Mouse (Mus musculus): ENCODE data around the gene Smyd5.
A peak's percentile ranks its signal among the peaks of the same experiment; 100 is the strongest.

Gene Smyd5

DNA sequence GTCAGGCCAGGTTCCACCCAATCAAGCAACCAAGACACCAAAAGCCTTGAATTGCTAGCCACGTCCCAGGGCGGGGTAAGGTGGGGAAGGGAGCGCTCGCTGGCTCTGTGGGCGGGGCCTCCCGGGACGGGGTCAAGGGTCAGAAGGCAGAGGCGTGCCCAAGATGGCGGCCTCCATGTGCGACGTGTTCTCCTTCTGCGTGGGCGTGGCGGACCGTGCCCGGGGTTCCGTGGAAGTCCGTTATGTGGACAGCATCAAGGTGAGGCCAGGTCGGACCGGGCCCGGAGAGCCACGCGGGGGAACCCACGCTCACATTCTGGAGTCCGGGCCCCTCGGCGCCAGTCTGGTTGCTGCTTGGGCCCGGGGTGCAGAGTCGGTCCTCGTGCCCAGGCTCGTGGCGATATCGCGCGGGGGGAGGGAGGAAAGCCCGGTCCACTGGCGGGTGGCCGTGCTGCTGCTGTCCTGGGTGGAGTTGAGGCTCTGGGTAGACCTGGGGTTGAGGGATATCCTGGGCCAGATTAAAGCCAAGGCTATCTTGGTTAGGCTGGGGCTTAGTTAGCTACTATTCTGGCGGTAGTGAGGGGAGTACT, at the start of gene Smyd5:
Gene Smyd5 (plus strand): TSS at position 148 of the 590 bp plus-strand sequence.
- peak; percentile 92 for DNase-seq (ENCODE audit: low read depth, low spot score)

DNA sequence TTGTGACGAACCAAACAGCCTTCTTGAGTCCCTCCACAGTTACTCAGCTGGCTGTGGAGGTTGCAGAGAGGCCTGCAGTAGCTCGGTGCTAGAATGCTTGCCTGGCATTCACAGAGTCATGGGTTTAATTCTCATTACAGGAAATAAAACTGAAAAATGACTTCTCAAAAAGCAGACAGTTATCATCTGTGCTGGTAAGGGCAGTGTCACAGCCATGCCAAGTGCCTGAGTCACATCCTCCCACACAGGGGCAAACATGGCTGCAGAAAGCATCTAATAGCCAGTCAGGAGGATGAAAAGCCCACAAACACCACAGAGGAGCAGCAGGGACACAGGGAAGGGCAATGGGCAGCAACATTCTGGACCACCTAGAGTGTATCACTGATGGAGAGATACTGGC, 49.0 kb upstream of the Smyd5 start:
- DNase-seq (ENCODE audit: low read depth, low spot score) = no peak

DNA sequence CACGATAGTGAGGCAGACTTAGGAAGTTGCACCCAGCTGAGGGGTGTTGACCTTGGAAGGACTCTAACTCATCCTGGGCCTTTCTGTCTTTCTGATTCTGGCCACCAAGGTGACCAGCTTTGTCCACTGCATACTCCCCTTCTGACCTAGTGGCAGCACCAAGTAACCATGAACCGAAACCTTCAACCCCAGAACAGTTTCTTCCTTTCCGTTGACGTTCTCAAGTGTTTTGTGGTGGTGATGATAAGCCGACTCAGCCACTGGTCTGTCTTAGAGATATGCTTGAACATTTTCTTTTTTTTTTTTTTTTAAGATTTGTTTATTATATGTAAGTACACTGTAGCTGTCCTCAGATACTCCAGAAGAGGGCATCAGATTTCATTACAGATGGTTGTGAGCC, 43.2 kb upstream of the Smyd5 start:
- no peak for DNase-seq (ENCODE audit: low read depth, low spot score)

DNA sequence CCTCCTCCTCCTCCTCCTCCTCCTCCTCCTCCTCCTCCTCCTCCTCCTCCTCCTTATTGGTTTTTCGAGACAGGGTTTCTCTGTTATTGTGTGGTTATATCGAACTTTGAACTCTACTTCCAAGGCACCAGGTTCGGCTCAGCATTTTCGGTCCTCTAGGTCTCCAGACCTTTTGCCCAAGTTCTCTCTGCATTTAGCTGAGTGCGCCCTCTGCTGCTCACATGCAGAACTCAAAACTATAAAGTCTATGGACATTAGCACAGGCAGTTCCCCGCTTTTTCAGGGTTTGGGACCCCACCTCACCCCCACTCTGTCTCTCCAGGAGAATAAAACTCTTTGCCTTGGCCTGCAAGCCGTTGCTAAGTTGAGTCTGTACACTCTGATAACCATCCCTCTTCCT, 40.0 kb upstream of the Smyd5 start:
- DNase-seq (ENCODE audit: low read depth, low spot score) = peak; percentile 80

DNA sequence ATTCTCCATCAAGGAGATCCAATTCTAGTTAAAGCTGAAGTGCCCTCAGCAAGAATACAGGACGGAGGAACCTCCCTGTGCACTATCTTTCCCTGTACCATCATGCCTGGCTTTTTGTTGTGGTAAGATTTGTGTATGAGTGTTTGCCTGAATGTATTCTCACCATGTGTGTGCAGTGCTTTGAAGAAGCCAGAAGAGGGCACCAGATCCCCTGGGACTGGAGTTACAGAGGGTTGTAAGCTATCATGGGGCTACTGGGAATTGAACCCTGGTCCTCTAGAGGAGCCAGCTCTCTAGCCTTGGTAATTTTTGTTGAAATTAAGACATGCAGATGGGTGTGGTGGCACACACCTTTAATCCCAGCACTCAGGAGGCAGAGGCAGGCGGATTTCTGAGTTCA, 36.4 kb upstream of the Smyd5 start:
- no peak for DNase-seq (ENCODE audit: low read depth, low spot score)

DNA sequence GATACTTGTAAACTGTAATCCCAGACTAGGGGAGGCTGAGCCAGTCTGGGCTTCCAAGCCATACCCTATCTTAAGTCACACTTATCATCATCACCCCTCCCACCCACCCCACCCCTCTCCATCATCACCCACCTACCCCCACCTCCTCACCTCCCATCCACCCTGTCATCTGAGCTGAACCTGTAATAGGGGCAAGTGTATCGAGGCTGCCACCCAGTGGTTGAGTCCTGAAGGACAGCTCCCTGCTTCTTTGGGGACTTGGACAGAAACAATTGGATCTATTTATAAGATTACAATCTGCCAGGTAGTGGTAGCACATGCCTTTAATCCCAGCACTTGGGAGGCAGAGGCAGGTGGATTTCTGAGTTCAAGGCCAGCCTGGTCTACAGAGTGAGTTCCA, 34.6 kb upstream of the Smyd5 start:
- DNase-seq (ENCODE audit: low read depth, low spot score) = peak; percentile 62

DNA sequence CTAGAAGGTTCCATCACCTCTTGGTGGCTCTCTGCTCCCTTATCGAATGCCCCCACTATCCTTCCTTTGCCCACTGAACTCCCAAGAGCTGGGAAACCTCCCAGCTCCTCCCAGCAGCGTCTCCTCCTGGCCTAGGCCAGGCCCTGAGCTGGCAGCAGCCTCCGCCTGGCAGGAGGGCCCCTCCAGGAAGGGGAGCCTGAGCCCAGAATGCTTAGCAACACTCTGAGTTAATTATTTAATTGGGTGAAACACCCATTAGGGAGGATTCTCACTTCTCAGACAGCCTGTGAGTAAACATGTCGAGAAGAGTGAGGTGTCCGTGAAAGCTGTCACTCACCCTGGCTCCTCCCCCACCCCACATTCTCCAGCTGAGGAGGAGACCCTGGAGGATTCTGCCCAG, 32.1 kb upstream of the Smyd5 start:
- no peak for DNase-seq (ENCODE audit: low read depth, low spot score)

DNA sequence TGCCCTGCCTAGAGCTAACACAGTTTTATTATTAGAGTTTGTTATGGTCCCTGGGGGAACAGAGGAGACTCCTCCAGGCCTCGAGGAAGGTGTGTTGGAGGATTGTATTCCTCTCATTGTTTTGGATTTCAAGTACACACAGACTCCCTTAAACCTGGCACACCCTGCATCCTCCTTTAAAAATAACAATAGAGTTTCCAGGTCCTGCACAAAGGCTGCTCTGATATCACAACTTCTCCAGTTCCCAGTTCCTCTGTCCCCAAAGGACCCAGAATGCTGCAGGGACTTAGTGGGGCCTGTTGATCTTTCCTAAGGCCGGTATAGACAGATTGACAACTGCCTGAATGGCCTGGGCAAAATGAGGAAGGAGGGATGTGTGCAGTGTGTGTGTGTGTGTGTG, 29.2 kb upstream of the Smyd5 start:
- no peak for DNase-seq (ENCODE audit: low read depth, low spot score)

DNA sequence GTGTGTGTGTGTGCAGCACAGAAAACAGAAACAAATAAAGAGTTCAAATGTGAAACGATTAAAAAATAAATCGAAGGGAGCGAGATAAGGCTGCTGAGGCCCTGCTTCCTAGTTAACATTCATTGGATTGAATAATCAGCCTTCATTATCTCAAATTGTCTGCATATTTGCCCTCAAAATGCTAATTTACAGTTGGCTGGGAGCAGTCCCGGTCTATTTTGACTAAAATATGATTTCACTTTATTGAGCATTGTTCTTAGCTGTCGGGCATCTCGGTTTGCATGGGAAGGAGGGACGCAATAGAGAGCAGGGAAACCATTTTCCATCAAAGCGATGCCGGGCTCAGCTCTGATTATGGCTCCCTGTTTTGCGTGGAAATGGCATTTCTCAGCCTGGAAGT, 28.8 kb upstream of the Smyd5 start:
- DNase-seq (ENCODE audit: low read depth, low spot score) = no peak

DNA sequence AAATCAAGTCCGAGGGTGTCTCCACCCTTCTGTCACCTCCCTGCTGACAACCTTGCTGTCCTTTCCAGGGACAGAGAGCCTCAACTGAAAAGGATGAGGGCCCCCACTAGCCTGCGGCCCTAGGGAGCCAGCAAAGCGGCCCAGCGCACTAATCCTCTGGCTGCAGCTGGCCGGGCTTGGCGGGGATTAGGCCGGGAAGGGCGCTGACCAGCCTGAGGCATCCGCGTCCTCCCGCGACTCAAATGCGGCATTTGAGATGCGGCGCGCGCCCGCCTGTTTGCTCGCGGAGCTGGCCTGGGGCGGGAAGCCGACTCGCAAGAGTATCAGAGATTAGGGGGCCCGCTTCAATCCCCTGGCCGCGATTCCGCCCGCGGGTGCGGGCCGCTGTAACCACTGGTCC, 22.8 kb upstream of the Smyd5 start:
- DNase-seq (ENCODE audit: low read depth, low spot score) = no peak

DNA sequence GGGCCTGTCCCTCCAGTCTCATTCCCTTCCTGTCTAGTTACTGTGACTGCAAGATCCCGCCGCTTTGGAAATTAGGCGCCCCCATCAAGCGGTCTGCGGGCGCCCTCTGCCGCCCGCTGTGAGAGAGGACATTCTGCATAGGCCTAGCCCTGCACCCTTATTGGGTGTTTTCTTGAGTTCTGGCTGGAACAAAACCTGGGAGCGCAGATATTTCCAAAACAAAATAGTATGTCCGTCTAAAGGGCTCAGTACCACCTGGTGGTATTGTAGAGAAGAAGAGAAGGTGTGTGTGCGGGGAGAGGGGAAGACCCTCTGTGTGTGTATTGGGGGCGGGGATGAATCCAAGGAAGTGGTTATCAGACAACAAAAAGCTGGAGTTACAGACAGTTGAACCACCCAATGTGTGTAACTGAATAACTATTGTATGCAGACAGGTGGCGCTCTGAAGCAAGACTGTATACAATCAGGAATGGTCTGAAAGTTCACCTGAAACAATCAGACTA, 21.0 kb upstream of the Smyd5 start:
- DNase-seq (ENCODE audit: low read depth, low spot score) = peak; percentile 57

DNA sequence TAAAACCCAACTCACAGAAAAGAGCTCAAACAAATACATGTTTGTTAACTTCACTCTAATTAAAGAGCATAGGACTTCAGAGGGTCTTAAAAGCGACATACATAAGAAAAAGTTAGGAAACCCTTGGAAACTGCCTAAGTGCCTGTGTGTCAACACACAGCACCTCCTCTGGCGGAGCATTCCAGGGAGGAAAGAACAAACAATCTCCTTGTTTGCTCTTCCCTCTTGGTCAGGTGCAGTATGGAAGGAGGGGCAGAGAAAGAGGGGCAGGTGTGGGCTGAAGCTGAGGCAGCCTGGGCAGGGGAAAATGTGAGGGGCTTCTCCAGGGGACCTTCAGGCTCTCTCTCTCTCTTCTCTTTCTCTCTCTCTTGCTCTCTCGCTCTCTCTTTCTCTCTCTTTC, 16.0 kb upstream of the Smyd5 start:
- DNase-seq (ENCODE audit: low read depth, low spot score) = no peak

DNA sequence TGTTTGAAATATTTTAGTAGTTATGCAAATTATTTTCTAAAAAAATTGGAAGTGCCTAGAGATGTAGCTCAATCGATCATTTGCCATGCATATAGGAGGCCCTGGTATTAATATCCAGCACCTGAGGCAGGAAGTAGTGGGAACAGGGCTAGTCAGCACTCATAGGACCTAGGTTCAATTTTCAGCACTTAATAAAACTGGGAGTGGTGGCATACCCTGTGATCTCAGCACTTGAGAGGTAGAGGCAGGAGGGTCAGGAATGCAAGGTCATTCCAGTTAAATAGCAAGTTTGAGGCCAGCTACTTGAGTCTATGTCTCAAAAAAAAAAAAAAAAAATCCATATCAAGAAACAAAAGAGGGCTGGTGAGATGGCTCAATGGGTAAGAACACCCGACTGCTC, 12.6 kb upstream of the Smyd5 start:
- no peak for DNase-seq (ENCODE audit: low read depth, low spot score)

DNA sequence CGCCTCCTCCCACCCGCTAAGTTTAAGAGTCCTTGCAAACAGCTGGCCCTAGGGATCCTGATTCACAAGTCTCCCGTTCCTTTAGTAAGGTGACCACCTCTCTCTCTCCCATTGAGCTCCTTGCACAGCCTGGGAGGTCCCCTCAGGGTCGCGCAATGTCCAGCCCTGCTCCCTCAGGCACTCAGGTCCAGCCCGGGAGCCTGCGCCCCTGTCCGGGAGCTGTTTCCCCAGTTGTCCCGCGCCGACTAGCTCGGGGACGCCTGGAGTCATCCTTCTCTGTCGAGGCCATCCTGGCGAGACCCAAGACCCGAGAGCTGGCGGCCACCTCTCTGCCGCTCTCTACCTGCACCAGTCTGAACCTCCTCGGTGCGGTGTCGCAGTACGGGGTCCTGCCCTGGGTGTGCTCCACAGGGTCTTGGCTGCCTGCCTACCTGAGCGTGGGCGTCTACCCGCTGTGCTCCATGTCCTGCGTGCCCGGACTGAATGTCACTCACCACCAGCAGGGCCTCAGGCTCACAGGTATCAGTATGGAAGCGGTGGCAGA, 7.9 kb upstream of the Smyd5 start, which contains the start of gene Noto:
Gene Noto (plus strand): TSS at position 51 of the 544 bp plus-strand sequence.
- DNase-seq (ENCODE audit: low read depth, low spot score) = no peak

DNA sequence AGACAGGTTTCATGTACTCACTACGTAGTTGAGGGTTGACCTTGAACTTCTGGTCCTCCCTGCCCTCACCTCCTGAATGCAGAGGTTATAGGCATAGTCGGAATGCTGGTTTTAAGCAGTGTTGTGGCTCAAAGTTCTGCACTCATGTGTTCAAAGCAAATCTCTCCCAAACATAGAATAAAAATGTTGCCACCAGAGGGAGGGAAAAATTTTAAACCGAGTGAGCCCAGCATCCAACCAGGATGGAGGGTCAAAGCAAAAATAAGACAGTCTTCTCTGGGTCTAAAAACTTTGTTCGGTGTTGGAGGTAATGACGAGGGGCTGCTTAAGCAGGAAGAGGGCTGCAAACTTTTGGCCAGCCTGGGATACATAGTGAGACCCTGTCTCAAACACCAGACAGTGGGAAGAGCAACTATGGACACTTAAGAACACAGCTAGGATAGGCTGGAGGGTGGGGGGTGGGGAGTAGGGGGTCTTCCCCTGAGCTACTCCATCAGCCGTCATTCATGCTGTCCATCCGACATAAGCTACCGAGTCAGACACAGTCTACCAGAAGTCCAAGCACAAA, 431 bp upstream of the Smyd5 start:
- no peak for DNase-seq (ENCODE audit: low read depth, low spot score)

DNA sequence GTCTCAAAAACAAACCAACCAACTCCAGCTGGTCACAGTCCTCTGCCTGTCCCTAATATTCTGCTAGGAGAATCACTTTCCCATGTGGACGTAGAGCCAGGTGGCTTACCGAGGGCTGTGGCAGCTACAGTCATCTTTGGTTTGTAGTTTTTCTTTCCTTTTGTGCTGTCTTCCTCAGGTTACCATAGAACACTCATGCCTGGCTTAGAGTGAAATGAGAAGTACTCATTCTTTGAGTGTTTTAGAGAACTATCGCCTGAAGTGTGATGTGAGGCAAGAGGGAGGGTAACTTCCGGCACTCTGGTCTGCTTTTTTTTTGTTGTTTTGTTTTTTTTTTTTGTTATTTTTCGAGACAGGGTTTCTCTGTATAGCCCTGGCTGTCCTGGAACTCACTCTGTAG, 2.1 kb downstream of the Smyd5 start:
- DNase-seq (ENCODE audit: low read depth, low spot score) = no peak

DNA sequence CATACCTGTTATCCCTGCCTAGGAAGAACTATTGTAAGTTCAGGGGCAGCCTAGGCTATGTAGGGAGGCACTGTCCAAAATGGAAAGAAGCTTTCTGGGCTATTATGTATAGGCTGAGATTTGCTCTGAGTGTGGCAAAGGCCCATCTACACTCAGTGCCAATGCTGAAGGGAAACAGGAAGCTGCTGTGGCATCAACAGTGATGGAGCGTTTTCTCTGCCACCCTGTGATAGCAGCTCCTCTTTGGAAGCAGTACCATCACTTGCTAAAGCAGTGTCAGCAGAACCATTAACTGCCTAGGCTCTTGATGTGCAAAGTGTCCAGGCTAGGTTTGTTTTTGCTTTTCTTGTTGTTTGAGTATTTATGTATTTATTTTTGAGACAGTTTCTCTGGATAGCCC, 4.4 kb downstream of the Smyd5 start:
- no peak for DNase-seq (ENCODE audit: low read depth, low spot score)

DNA sequence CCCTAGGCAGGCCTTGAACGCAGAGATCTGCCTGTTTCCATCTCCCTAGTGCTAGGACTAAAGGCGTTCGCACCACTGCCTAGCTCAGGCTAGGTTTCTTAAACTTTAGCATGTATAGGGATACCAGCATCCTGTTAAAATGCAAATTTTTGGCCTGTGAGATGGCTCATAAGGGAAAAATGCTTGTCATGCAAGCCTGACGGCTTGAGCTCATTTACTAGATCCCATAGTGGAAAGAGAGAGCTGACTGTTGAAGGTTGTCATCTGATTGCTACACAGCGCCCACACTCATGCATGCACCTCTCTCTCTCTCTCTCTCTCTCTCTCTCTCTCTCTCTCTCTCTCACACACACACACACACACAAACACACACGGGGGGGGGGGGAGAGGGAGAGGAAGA, 4.8 kb downstream of the Smyd5 start:
- DNase-seq (ENCODE audit: low read depth, low spot score) = no peak

DNA sequence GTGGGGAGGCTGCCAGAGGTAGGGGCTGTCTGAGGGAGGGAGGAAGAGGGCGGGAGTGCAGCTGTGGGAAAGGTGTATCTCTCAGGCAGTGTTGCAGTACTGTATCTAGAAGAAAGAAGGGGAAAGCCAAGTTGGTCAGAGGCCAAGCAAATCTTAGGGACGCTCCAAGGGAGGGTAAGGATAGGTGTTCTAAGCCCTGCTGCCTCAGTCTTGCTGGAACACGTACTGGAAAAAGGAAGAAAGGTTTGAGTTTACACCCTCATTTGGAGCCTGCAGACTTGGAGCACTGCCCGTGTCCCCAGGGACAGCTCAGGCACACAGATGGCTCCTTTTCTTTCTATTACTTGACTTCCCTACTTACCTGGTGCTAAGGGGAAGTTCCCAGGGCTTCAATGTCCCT, 9.4 kb downstream of the Smyd5 start:
- DNase-seq (ENCODE audit: low read depth, low spot score) = no peak

DNA sequence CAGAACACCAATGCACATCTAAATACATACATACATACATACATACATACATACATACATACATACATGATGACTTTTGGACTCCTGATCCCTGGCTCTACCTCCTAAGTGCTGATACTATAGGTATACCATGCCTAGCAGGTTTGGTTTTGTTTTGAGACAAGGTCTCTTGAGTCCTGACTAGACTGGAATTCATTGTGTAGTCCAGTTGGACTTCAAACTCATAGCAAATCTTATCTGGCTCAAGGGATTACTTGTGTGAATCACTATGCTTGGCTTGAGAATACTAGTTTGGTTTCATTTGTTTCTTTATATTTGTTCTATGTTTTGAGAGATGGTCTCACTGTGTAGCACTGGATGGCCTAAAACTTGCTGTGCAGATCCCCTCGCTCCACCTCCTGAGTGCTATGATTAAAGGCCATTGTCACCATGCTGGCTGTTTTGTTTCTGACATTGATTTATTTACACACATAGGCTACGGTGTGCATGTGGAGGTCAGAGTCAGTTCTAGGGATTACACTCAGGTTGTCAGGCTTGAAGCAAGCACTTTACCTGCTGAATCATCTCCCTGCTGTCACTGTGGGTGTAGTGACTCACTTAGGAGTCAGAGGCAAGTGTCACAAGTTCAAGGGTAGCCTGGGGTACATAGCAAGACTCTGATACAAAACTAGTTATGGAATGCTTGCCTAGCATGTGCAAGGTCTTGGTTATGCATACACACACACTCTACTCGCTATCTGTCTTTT, 11.9 kb downstream of the Smyd5 start:
- no peak for DNase-seq (ENCODE audit: low read depth, low spot score)

DNA sequence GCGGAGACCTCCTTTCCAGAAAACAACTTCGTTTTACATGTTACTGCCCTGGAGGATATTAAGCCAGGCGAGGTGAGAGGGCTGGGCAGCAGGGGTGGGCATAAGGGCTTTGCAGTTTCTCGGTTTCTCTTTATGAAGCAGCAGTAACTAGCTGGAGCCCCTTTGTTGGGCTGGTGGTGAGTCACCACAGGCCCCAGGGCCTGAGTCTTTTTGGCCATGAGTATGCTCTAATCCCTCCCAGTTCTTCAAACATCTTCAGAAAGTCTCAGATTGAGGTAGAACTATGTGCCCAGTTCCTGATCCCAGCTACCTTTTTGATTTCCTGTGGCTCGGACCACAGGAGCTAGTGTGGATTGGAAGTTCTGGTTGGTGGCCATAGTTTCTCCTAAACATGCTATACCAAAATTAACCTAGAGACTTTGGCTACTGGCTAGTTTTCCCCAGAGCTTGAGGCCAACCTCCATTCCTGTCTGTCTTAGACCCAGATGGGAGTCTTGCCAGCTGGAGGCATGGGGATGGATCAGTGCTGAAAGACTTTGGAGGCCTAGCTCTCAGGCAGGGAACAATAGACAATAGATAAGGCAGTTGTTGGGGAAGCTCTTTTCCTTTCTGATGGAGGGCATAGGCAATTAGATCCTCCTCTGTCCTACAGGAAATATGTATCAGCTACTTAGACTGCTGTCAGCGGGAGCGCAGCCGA, 12.6 kb downstream of the Smyd5 start:
- DNase-seq (ENCODE audit: low read depth, low spot score) = no peak

DNA sequence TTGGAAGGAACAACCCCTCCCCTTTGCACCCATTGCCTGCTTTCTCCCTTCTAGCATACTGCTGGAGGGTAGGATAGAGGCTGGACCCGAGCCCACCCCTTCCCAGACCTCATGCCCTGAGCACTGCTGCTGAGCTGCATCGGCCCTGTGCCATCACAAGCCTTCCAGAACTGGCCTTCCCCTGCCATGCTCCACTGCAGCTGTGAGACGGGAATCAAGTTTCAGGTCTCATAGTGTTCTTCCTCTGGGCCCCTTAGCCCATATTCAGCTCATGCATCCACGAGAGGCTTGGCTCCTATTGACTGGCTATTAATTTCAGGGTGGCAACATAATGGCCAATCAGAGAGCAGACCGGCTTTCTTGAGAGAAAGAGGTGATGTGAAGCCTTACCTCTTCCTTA, 13.5 kb downstream of the Smyd5 start:
- DNase-seq (ENCODE audit: low read depth, low spot score) = no peak
